Mouse (Mus musculus): ENCODE measurements around the gene Inpp5d. TPM values are rescaled to one million over a fixed set of nuclear protein-coding genes. Genes with fewer than 3 reads are reported as not detected.
A peak's percentile ranks its signal among the peaks of the same experiment; 100 is the strongest.

Gene Inpp5d
- total RNA-seq (2014; fragmentation: Nextera tagmentation) (86.4 and 96.9 TPM in 2 replicates), total RNA-seq (2017) (48.1 and 59.8 TPM in 2 replicates)

- ATAC-seq (replicated peaks; ENCODE audit: low FRiP score, low TSS enrichment, poor library complexity, severe bottlenecking), result peak; percentile 66
Measured at GRCm38 (mm10) chr1:87620211-87620668, at the start of gene Inpp5d. TSS of gene Inpp5d (plus strand) at chr1:87620312.

GRCm38 (mm10) chr1:87573261-87573660, 46.9 kb upstream of the Inpp5d start:
- no peak for ATAC-seq (replicated peaks; ENCODE audit: low FRiP score, low TSS enrichment, poor library complexity, severe bottlenecking)

- ATAC-seq (replicated peaks; ENCODE audit: low FRiP score, low TSS enrichment, poor library complexity, severe bottlenecking), result no peak
Measured at GRCm38 (mm10) chr1:87573800-87574215, 46.3 kb upstream of the Inpp5d start, which contains the start of gene Ngef. TSS of gene Ngef (minus strand) at chr1:87573870.

DNA sequence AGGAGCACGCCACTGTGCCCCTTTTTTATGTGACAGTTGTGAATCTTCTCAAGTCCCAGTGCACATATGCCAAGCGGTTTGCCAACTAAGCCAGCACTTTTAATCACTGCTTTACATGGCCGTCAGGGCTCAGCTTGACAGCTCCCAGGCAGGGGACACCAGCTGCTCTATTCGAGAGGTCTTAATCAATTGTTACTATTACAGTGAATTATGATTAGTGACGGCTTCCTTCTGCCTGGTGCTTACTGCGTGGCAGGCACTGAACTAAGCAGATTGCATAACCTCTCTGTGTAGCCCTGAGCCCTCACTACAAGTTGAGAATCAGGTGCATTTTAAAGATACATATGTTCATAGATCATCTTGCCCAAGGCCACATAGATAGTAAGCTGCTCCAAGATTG, 45.8 kb upstream of the Inpp5d start:
- no peak for ATAC-seq (replicated peaks; ENCODE audit: low FRiP score, low TSS enrichment, poor library complexity, severe bottlenecking)

DNA sequence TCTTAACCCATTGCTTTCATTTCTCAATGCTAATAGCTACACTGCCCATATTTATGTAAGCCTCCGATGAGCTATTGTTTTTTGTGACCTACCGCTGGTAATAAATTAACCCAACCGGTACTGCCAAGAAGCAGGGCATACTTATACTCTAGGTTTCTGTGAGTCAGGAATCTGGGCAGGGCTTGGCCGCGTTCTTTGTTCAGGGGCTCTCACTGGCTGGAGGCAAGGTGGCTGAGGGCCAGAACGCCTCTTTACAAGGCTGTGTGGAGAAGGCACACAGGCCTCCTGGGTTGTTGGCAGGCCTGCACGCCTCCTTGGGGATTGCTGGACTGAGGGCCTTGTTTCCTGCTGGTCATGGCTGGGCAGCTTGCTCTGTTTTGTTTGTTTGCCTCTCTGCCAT, 45.3 kb upstream of the Inpp5d start:
- no peak for ATAC-seq (replicated peaks; ENCODE audit: low FRiP score, low TSS enrichment, poor library complexity, severe bottlenecking)

DNA sequence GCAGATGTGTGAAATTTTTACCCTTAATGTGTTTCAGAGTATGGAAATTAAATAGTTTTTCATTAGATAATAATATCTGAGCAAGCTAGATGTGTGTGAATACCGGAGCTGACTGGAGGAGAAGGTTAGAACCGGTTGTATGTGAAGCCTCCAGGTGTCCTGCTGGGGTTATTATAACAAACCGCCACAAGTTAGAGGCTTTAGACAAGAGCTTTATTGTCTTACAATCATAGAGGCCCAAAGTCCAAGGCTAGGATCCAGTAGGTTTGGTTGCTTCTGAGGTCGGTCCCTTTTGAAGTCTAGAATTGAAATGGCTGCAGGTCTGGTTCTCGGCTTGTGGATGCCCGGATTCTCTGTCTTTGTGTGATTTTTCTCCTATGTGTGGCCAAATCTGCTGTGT, 41.1 kb upstream of the Inpp5d start:
- ATAC-seq (replicated peaks; ENCODE audit: low FRiP score, low TSS enrichment, poor library complexity, severe bottlenecking), result no peak

DNA sequence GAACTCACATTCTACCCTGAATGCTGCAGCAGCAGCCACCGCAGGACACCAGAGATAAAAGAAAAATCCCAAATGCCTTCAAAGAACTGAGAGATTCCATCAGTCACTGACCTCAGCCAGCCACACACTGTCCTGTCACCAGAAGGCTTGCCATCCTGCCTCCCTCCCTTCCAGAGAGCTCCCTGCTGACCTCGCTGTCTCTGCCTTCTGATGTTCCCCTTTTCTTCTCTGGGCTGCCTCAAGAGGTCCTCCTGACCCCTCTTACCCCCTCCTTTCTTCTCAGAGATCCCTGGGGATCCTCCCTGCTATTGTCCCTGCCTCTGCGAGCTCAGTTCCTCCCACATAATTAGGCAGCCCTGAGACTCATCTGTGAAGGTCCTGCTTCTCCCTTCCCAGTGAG, 39.3 kb upstream of the Inpp5d start:
- ATAC-seq (replicated peaks; ENCODE audit: low FRiP score, low TSS enrichment, poor library complexity, severe bottlenecking), result no peak

GRCm38 (mm10) chr1:87589162-87589561, 30.9 kb upstream of the Inpp5d start:
- no peak for ATAC-seq (replicated peaks; ENCODE audit: low FRiP score, low TSS enrichment, poor library complexity, severe bottlenecking)

DNA sequence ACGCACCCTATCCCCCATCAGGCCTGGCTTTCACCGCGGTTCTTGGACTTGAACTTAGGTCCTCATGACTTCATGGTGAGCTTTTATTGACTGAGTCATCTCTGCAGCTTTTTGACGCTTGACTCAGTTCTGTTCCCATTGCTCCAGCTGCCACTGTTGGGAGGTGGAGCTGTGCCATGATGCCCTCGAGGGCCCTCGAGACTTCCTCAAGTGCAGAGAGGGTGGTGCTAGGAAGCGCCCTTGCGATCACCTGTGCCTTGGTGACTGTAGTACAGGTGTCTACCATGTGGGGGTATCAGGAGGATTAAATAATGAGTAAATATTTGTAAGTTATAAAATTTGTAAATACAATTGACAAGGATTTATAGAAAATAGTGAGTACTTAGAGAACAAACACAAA, 30.1 kb upstream of the Inpp5d start:
- no peak for ATAC-seq (replicated peaks; ENCODE audit: low FRiP score, low TSS enrichment, poor library complexity, severe bottlenecking)

DNA sequence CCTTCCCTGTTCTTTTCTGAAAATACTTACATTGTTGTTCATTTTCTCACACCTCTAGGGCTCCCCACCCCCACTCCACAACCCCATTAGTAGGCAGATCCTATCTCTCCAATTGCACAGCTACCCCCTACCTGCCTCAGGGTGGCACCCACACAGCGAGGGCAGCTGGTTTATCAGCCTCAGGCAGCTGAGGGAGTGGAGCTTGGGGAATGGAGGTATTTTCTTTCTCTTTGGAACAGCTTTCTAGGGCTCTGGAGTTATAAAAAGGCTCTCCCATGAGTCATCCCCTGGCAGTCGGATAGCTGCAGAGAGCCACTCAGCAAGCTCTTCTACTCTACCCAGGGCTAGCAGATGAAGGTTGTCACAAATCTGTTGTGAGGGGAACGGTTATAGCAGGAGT, 25.9 kb upstream of the Inpp5d start:
- 0 out of 2 replicates have a peak, but pooled peaks have one; percentile 32 for ATAC-seq (replicated peaks; ENCODE audit: low FRiP score, low TSS enrichment, poor library complexity, severe bottlenecking)

DNA sequence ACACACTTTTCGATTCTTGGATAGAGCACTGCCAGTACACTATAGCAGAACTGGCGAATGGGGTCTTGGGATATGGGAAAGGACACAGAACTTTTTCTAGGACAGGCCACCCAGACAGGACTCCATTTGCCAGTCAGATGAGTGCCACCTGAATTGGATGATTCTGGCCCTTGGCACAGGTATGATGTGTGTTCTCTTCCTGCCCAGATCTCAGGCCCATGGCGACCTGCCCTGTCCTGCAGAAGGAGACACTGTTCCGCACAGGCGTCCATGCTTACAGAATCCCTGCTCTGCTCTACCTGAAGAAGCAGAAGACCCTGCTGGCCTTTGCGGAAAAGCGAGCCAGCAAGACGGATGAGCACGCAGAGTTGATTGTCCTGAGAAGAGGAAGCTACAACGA, 25.4 kb upstream of the Inpp5d start:
- ATAC-seq (replicated peaks; ENCODE audit: low FRiP score, low TSS enrichment, poor library complexity, severe bottlenecking), result no peak

- no peak for ATAC-seq (replicated peaks; ENCODE audit: low FRiP score, low TSS enrichment, poor library complexity, severe bottlenecking)
Measured at GRCm38 (mm10) chr1:87600533-87600932, 19.6 kb upstream of the Inpp5d start.

GRCm38 (mm10) chr1:87601801-87602200, 18.3 kb upstream of the Inpp5d start:
- ATAC-seq (replicated peaks; ENCODE audit: low FRiP score, low TSS enrichment, poor library complexity, severe bottlenecking), result no peak

- no peak for ATAC-seq (replicated peaks; ENCODE audit: low FRiP score, low TSS enrichment, poor library complexity, severe bottlenecking)
Measured at GRCm38 (mm10) chr1:87603389-87603788, 16.7 kb upstream of the Inpp5d start.

- ATAC-seq (replicated peaks; ENCODE audit: low FRiP score, low TSS enrichment, poor library complexity, severe bottlenecking), result no peak
Measured at GRCm38 (mm10) chr1:87605296-87605695, 14.8 kb upstream of the Inpp5d start.

DNA sequence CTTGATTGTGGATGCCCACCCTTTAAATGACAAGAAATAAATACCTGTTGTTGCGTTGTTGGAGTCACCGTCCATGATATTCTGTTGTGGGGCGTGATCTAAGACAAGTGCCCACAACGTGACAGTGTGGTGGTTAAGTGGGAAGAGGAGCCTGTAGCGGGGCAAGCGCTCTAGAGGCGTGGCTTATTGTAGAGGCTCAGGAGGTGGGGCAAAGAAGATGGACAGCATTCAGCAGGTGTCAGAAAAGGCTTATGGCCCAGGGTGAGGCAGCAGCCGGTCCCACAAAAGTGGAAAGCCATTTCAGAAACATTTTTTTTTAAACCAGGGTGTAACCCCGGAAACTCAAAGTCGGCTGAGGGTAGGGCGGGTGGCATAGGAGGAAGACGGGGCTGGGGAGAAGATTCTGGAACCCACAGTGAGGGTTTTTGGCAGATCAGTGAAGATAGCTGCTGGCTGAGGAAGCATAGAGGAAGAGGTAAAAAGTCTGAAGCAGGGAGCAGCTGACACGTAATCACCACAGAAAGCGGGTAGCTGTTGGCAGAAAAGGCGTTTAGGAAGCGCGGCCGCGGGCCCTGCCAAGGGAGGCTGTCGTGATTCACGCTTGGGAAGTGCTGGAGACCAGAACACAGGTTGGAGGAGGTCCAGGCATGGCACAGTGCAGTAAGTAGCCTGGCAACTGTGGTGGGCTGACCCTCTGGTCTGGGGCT, 12.6 kb upstream of the Inpp5d start:
- peak; percentile 76 for ATAC-seq (replicated peaks; ENCODE audit: low FRiP score, low TSS enrichment, poor library complexity, severe bottlenecking)

- peak; percentile 60 for ATAC-seq (replicated peaks; ENCODE audit: low FRiP score, low TSS enrichment, poor library complexity, severe bottlenecking)
Measured at GRCm38 (mm10) chr1:87608416-87609046, 11.6 kb upstream of the Inpp5d start.

DNA sequence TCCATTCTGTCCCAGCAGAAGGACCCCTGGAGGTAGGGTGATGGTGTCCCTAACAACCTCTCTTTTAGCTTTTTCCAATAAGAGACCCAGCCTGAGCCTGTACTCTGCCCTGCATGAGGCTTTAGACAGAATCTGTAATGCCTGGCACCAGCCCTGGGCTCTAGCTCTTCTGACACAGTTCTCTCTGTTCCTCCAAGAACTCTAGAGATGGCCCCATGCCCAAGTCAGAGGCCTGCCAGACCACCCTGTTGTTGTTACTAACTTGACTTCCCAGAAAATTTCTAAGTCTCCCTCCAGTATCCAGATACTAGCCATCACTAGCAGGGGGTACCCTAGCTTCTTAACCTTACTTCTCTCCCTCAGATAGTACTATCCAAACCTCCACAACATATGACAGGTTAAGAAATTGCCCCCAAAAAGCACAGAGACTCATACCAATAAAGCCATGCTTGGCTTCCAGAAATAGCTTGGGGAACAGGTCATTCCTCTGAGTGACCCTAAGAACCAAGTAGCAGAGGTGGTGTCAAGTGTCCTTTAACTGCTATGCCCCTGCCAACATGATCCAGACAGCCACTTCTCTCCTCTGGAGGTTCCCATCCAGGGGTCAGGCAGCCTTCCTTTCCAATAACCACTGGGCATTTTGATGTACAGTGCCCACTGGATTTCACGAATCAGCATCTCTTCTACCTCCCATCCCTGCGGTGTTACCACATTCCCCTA, 5.4 kb upstream of the Inpp5d start:
- no peak for ATAC-seq (replicated peaks; ENCODE audit: low FRiP score, low TSS enrichment, poor library complexity, severe bottlenecking)

DNA sequence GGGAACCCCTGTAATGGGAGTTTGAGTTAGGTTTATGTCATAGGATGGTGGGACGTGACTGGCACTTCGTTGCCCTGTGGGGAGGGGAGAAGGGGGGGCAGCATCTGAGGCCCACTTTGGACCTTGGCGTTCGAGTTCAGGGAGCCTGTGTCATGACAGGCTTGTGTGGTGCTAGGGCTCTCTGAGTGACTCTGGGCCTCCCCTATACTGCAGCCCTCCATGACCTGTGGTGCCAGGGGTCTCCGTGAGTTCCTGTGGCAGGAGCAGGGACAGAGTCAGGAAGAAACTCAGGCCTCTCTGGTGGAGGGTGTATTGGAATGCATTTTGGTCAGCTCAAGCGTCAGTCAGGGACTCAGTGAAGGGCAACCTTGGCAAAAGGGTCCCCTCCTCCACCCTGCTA, 581 bp downstream of the Inpp5d start:
- 0 out of 2 replicates have a peak, but pooled peaks have one; percentile 5 for ATAC-seq (replicated peaks; ENCODE audit: low FRiP score, low TSS enrichment, poor library complexity, severe bottlenecking)

- no peak; the same call in 1 of the 2 replicates for ATAC-seq (replicated peaks; ENCODE audit: low FRiP score, low TSS enrichment, poor library complexity, severe bottlenecking)
Measured at GRCm38 (mm10) chr1:87621146-87621857, 1.2 kb downstream of the Inpp5d start.

All from megakaryocyte-erythroid progenitor cell, adult 5-6 weeks (primary cell).